Comparison of ENCODE assay signal across 8 mouse cellular contexts in genomic region chr12:91798720-91799378, GRCm38 (mm10). TPM values are rescaled to one million over a fixed set of nuclear protein-coding genes. Genes with fewer than 3 reads are reported as not detected.
DNase-seq lines count a peak whose midpoint lies in the region; ATAC-seq and TF ChIP-seq lines count a peak whose summit lies in the region.
"Had no signal": no experiment of that assay in that cellular context is flagged by ENCODE, and none has a peak within 500 bp of the region (broad histone marks: within the 10 kb centered on the region; RNA-seq: fewer than 3 reads in every experiment).

No protein-coding gene starts in this region.

- no peak for TF ChIP-seq CTCF in lung, adult 2 months (IDR thresholded peaks at IDR 0.05; ENCODE audit: insufficient read depth, low read length)

- H3K27ac ChIP-seq in liver, embryonic 12.5 days, result no peak overlapping the region
- H3K27ac ChIP-seq: liver, embryonic 15.5 days had no signal

- no peak overlapping the region for H3K4me3 ChIP-seq in lung, adult 2 months (replicated peaks; ENCODE audit: extremely low read depth, low read depth, low read length)
- no peak overlapping the region for H3K4me3 ChIP-seq in liver, embryonic 12.5 days
- H3K4me3 ChIP-seq: liver, embryonic 15.5 days had no signal

- H3K4me2 ChIP-seq in liver, embryonic 12.5 days, result peak overlapping the region; percentile 13; the same call in 1 of the 2 replicates
- H3K4me2 ChIP-seq: liver, embryonic 15.5 days had no signal

- no peaks in the 10 kb centered on the region for H3K9me3 ChIP-seq in liver, embryonic 12.5 days (replicated peaks)
- H3K9me3 ChIP-seq: liver, embryonic 15.5 days had no signal

- peak; percentile 56; the same call in 1 of the 2 replicates for ATAC-seq in common myeloid progenitor, adult 5-6 weeks (replicated peaks; ENCODE audit: low read depth, poor library complexity, severe bottlenecking)
- no peak for ATAC-seq in liver, embryonic 12.5 days
- ATAC-seq in frontal cortex, adult (ENCODE audit: low TSS enrichment), result no peak

- peak; percentile 9 for DNase-seq in lung, postnatal 10 days
- no peak for DNase-seq in lung, adult 2 months
- DNase-seq in splenic B cell, adult 2 months (ENCODE audit: low read depth, low spot score), result peak; percentile 26
- DNase-seq in spleen, adult 12 weeks (ENCODE audit: low spot score), result no peak

- no peak for TF ChIP-seq POLR2A in lung, adult 2 months (IDR thresholded peaks at IDR 0.05; ENCODE audit: borderline replicate concordance, extremely low read depth, low read depth, low read length)

- WGBS in lung, adult 2 months, result 72% methylated on average over 6 of the region's 6 CpGs
- 55% methylated on average over 6 of the region's 6 CpGs for WGBS in liver, embryonic 12.5 days (ENCODE audit: insufficient replicate concordance)

- H3K27me3 ChIP-seq in liver, embryonic 12.5 days (replicated peaks), result no peaks in the 10 kb centered on the region
- H3K27me3 ChIP-seq in splenic B cell, adult 2 months (ENCODE audit: control insufficient read depth, insufficient read depth, low read length, poor library complexity, severe bottlenecking), result no peaks in the 10 kb centered on the region
- H3K27me3 ChIP-seq: liver, embryonic 15.5 days had no signal

- H3K9ac ChIP-seq in liver, embryonic 12.5 days, result no peak overlapping the region
- H3K9ac ChIP-seq: liver, embryonic 15.5 days had no signal

- no peaks in the 10 kb centered on the region for H3K4me1 ChIP-seq in lung, adult 2 months (ENCODE audit: control insufficient read depth, insufficient read depth, low read length)
- H3K4me1 ChIP-seq in liver, embryonic 12.5 days, result peaks cover 8% of the 10 kb centered on the region

- H3K36me3 ChIP-seq in liver, embryonic 12.5 days, result no peaks in the 10 kb centered on the region
- H3K36me3 ChIP-seq in splenic B cell, adult 2 months (ENCODE audit: control insufficient read depth, insufficient read depth, low read length, poor library complexity, severe bottlenecking), result no peaks in the 10 kb centered on the region
- H3K36me3 ChIP-seq: liver, embryonic 15.5 days had no signal

RNA-seq across cellular contexts. Expression of gene Ston2, which starts 10.7 kb away (rescaled TPM):
- 22.2 and 23.7 TPM in 2 replicates for polyA plus RNA-seq in lung, adult 2 months (2012; rRNA removed)
- total RNA-seq in common myeloid progenitor, adult 5-6 weeks (2017), result 1.8 and 3.0 TPM in 2 replicates
- polyA plus RNA-seq in liver, embryonic 12.5 days (2016; fragmentation: Nextera tagmentation; extraction: Ambion mirVana), result 35.7 and 37.9 TPM in 2 replicates

RNA-seq across cellular contexts. Expression of gene Sel1l, which starts 50.1 kb away (rescaled TPM):
- polyA plus RNA-seq in lung, adult 2 months (2012; rRNA removed), result 61.9 and 79.7 TPM in 2 replicates
- total RNA-seq in common myeloid progenitor, adult 5-6 weeks (2017), result 48.1 and 67.9 TPM in 2 replicates
- 38.4 and 39.5 TPM in 2 replicates for polyA plus RNA-seq in liver, embryonic 12.5 days (2016; fragmentation: Nextera tagmentation; extraction: Ambion mirVana)

Comparison
In these comparisons a context has a peak if more than half of its experiments do, and no peak if none do; other contexts are left out.
1. DNase-seq: peak in lung, postnatal 10 days (single experiment) and splenic B cell, adult 2 months (single experiment); none in lung, adult 2 months (single experiment) and spleen, adult 12 weeks (single experiment).